Mouse (Mus musculus) layer of hippocampus, adult 8-10 months (tissue): ENCODE results near the gene Pusl1. TPM values are rescaled to one million over a fixed set of nuclear protein-coding genes. Genes with fewer than 3 reads are reported as not detected.

Experiments used
- DNase-seq, 2 experiments: peaks; one replicate each; pipeline ENCODE4 v3.0.0; 2022; ENCODE audit warnings: low spot score in 2 of 2
- total RNA-seq, 4 experiments: library from RNA; stranded (reverse); gene quantifications; 2 replicates each; pipeline ENCODE4 v1.2.4; 2022

The Pusl1 gene
- total RNA-seq, 4 experiments from 2014 or later = 54.8 to 64.2 (median 57.7) TPM

DNA sequence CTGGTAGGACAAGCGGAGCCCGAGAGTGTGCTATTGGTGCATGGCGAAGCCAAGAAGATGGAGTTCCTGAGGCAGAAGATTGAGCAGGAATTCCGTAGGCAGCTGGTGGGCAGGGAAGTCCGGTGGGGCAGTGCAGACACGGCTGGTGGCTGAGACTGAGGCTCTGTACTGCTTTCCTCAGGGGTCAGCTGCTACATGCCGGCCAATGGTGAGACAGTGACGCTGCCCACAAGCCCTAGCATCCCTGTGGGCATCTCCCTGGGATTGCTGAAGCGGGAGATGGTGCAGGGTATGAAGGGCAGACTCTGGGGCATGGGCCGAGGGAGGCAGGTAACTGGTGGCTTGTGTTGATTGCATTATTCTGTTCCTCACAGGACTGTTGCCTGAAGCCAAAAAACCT lies 3.9 kb downstream of the Pusl1 start:
- DNase-seq = peak in 1 of 2 experiments; percentile 8

DNA sequence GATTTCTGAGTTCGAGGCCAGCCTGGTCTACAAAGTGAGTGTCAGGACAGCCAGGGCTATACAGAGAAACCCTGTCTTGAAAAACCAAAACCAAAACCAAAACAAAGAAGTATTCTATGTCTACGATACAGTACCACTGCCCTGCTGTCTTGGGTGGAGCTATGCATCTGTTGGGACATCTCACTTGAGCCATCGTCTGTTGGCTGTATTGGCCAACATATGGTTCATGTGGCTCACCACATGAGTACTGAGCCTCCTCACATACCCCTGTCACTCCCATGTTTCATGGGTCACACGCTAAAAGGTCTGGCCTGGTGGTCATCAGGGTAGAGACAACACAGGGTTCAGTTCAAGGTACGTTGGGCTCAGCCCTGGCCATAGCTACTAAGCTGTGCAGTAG lies 5.3 kb downstream of the Pusl1 start:
- DNase-seq = no peak

DNA sequence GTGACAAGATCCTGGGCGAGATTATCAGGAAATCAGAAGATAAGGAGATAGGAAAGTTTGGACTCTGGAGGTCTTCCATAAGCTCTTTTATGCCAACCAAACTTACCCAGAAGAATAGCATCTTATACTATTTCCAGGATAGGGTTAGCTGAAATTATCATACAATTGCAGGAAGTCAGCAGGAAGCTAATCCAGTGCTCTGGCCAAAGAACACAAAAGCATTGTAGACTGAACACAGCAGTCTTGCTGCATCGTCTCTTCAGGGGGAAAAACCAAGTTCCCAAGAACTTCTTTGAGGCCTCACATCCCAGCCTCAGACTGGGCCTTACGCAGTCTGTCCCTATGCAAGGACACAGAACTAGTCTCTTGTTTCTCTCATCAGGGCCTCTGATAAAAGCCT lies 8.0 kb downstream of the Pusl1 start:
- no peak for DNase-seq

- no peak for DNase-seq
These were observed 20.2 kb downstream of the Pusl1 start for GRCm38 (mm10) chr4:155871404-155871803.

- DNase-seq = peak; percentile 94 to 95
These were observed 22.1 kb downstream of the Pusl1 start, which contains the start of the genes Cptp and Ints11 for GRCm38 (mm10) chr4:155869317-155870033. Gene Cptp (minus strand): TSS chr4:155869440. Gene Ints11 (plus strand): TSS chr4:155869546.

GRCm38 (mm10) chr4:155868614-155869298 lies 22.8 kb downstream of the Pusl1 start:
- DNase-seq = peak in 1 of 2 experiments; percentile 11

DNA sequence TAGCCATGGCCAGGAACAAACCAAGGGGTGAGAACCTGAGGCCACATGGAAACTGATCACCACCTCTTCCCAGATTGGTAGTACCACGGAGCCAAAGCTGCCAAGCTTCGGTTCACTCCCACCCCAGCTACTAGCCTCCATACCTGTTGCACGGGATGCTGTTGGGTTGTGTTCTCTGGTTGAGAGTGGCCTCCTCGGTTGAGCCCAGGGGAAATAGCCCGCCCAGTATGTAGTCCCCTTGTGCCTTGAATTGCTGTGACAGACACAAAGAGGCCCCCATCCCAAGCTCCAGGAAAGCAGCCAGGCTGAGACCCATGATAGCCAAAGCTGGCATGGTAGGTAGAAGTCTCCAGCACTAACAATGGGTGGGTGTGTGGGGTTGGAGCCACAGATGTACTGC lies 28.6 kb downstream of the Pusl1 start, which contains the start of gene Tas1r3:
TSS of gene Tas1r3 (minus strand) at position 362 of the 400 bp plus-strand sequence.
- DNase-seq = peak in 1 of 2 experiments; percentile 4

DNA sequence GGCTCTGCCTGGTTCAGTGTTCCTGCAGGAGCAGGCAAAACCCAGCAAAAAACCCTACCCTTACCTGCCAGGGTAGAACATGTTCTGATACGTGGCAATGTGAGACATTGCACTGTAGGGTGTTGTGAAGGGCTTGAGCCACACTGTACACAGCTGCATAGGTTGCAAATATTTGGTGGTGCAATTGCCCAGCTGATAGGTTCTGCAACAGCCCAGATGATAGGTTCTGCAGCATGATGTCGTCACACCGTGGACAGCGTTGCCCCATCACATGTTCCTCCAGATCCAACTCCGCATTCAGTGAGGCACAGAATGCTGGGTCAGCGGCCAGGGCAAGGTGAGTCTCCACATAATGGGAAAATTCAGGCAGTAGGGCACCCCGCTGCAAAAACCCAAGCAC lies 29.8 kb downstream of the Pusl1 start:
- DNase-seq = no peak

- no peak for DNase-seq
These were observed 32.3 kb downstream of the Pusl1 start for GRCm38 (mm10) chr4:155859318-155859717.

DNA sequence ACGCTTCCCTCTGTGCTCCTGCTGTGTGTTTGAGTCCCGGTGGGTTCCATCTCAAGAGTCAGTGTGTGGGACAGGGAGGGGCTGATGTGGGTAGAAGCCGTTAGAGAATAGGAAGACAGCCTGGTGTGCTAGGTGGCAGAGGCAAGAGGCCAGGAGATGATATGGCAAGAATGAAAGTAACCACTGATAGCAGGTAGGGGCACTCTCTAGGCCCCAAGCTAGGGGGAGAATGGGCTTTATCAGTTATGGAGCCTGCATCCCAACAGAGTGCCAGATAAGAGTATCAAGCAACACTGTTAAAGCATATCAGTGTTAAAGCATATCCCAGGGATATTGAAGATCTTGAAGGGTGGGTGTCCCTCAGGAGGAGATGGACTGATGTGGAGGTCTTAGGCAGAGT lies 34.7 kb downstream of the Pusl1 start:
- no peak for DNase-seq

DNA sequence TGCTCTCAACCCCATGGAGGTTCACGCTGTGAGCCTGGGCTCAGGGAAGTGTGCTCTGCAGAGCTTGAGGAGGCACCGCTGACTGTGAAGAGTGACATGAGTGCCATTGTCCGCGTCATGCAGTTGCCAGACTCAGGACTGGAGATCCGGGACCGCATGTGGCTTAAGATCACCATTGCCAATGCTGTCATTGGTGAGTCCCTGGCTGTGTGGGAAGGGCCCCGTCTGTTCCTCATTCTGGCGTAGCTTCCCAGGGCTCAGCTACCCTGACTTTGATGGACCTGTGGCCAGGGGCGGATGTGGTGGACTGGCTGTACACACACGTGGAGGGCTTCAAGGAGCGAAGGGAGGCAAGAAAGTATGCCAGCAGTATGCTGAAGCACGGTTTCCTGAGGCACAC lies 35.5 kb downstream of the Pusl1 start:
- no peak for DNase-seq

- no peak for DNase-seq
These were observed 36.6 kb downstream of the Pusl1 start for GRCm38 (mm10) chr4:155854991-155855390.

GRCm38 (mm10) chr4:155853421-155853820 lies 38.2 kb downstream of the Pusl1 start:
- no peak for DNase-seq

GRCm38 (mm10) chr4:155851951-155852411 lies 39.6 kb downstream of the Pusl1 start:
- no peak for DNase-seq

- DNase-seq = no peak
These were observed 40.2 kb downstream of the Pusl1 start for GRCm38 (mm10) chr4:155851368-155851767.

DNA sequence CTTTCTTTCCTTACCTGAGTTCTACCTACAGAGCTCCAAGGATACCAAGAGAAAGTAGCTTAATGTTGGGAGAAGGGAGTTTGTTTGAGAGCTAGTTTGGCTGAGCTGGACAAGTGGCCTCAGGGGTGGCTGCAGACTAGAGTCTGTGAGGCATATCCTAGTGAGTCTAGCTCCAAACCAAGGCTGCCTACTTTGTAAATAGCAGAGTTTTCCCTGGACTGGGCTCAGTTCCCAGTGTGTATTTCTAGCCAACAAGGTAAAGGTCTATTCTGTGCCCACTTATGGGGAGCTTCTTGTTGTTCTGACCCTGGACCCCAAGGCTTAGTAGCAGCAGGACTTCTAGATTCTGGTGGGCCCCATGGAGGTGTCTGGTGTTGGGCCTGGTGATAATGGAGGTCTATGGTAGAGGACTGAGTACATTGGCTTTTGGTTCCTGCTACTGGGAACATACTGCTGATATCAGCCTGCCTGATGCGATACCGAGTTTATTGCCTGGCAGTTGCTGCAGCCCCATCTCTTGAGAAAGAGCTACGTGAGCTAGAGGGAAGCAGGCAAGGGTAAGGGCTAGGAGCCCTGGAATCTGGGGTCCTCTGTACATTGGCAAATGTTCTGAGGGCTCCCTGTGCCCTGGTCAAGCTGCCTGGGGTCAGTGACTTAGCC lies 41.7 kb downstream of the Pusl1 start:
- DNase-seq = no peak

DNA sequence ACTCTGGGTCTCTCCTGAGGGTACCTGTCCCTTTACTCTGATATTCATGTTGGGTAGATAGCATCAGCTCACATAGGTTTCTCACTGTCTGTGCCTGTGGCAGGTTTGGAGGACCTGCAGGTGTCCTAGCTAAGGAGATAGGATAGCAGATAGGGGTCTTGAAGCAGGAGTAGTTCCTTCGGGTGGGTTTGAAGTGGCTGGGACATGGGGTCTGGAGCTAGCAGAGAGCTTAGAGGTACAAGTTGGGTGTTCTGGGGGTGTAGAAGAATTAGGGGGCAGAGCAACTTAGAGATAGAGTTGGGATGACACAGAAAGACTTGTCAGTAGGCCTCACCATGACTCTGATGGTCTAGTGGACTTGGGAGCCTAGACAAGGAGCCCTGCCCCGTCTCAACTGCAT lies 42.2 kb downstream of the Pusl1 start:
- no peak for DNase-seq

- no peak for DNase-seq
These were observed 43.0 kb downstream of the Pusl1 start for GRCm38 (mm10) chr4:155848434-155849095.

DNA sequence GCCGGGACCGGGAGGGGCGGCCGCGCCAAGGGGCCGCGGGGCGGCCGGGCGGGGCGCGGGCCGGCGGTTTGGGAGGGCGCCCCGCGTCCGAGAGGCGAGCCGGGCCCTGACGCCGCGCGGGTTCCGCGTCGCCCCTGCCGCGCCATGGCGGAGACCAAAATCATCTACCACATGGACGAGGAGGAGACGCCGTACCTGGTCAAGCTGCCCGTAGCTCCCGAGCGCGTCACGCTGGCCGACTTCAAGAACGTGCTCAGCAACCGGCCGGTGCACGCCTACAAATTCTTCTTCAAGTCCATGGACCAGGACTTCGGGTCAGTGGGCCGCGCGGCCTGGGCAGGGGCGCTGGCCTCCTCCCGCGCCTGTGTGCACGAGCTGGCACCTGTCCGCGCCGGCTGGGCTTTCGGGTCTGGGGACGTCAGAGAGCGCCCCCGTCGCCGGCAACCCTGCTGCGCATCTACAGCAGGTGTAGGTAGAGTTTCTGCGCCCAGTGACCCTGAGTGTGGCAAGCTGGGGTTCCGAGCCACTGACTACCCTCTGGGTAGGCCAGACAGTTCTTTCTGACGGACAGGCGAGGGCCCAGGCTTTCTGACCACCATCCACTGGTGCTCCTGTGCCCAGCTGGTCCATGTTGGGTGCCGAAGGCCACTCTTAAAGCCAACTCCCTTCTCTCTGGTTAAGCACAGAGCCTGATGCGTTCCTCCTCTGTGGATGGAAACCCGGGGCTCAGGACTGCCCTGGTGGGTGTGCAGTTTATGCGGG lies 43.8 kb downstream of the Pusl1 start:
- DNase-seq = peak in 1 of 2 experiments; percentile 39

DNA sequence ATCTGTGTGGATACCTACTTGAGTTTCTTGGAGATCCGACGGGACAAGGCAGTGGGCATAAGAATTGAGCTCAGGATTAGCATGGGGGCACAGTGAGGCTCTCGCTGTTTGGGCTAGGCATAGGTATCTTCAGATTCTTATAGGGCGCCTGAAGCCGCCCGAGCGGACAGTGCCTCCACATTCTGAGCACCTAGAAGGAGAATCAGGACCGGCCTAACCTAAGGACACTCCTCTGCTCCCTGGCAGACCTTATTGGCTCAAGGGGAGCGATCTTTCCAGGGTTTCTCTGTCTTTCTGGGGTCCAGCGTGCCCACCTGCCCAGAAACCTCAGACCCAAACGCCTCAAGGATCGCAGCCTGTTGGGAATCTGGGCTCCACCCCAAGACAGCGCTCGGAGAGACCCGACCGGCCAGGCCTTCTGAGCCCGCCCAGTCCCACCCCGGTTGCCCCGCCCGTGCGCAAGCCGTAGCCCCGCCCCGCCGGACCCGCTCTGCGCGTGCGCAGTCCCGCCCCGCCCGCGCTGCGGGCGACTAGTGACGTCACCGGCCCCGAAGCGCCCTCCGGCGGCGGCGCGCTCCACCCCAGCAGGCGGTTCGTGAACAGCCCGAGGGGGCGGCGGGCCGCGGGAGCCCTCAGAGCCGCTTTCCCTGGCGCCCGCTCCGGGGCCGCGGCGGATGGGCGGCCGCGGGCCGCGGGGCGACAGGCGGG lies 44.6 kb downstream of the Pusl1 start, which contains the start of gene Dvl1:
TSS of gene Dvl1 (plus strand) at position 532 of the 708 bp plus-strand sequence.
- peak; percentile 80 to 91 for DNase-seq
